Mouse (Mus musculus): ENCODE results near the gene Cdk2ap2.
A peak's percentile ranks its signal among the peaks of the same experiment; 100 is the strongest.

- TF ChIP-seq POLR2A (IDR thresholded peaks at IDR 0.05; ENCODE audit: extremely low read depth, insufficient read depth, low read length) (no peak), CTCF (IDR thresholded peaks at IDR 0.05; ENCODE audit: extremely low read depth, insufficient read depth, low read length) (0 out of 2 replicates have a peak, but pooled peaks have one; percentile 4)
Observed at GRCm38 (mm10) chr19:4084984-4085383, 12.0 kb upstream of the Cdk2ap2 start.
